Mouse (Mus musculus) right cerebral cortex, postnatal 10 days (tissue): ENCODE results near the gene Mrnip.

Experiments used
- DNase-seq, 2 experiments: peaks; one replicate each; pipeline ENCODE4 v3.0.0; 2021; ENCODE audit warnings: low spot score in 2 of 2

The Mrnip gene

GRCm38 (mm10) chr11:50225611-50226378 is 51.6 kb downstream of the Mrnip start:
- peak in 1 of 2 experiments; percentile 68 for DNase-seq

DNA sequence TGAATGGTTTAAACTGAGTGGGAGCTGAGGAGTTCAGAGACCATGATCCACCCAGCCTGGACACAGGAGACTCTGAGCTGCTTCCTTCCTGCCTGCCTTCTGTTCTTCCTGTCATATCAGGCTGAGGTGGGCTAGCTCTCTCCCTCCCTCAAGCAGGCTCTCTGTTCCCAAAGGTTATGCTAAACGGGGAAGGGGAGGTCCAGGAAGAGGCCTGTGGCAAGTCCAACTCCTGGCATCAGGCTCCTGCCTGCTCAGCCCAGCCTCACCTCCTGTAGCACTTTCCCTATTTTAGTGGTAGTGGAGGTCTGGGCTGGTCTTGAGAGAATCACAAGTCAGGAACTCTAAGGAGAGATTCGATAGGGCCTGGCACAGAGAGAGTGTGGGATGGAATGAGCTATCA is 52.2 kb downstream of the Mrnip start:
- no peak for DNase-seq

DNA sequence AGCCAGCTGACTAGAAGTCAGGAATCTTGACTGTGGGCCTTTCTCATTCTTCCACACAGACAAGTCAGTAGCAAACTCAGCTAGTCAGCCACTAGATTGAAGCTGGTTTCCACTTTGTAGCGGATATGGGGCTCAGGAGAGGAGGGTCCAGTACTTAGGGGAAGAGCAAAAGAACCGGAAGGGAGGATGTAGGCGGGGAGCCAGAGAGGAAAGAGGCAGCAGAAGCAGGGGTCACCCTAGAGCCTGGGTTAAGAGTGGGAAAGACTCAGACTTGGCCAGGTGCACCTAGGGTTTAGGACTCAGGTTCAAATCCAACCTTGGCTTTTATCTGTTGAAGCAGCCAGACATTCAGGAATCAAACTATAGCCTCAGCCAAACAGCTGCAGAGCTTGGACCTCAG is 53.0 kb downstream of the Mrnip start:
- DNase-seq: peak in 1 of 2 experiments; percentile 32

DNA sequence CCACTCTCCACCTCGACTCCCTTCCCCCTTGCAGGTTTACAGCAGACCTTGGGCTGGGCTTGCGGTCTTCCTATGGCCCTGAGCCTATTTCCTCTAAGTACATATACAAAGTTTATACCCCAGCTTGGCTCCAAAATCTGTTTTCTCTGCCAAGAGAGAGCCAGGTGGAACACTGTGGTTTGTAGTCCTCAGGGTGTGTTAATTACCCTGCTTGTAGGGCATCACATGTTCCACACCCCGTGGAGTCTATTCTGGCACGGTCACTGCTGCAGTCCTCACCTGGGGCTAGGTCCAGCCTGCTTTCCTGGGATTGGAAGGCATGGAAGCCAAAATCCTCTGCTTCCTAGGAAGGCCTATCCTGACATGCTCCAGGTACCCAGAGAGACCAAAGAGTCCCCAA is 53.5 kb downstream of the Mrnip start:
- no peak for DNase-seq

GRCm38 (mm10) chr11:50228772-50229171 is 54.5 kb downstream of the Mrnip start:
- peak in 1 of 2 experiments; percentile 43 for DNase-seq

- peak in 1 of 2 experiments; percentile 39 for DNase-seq
These were observed 55.1 kb downstream of the Mrnip start for GRCm38 (mm10) chr11:50229252-50229910.

DNA sequence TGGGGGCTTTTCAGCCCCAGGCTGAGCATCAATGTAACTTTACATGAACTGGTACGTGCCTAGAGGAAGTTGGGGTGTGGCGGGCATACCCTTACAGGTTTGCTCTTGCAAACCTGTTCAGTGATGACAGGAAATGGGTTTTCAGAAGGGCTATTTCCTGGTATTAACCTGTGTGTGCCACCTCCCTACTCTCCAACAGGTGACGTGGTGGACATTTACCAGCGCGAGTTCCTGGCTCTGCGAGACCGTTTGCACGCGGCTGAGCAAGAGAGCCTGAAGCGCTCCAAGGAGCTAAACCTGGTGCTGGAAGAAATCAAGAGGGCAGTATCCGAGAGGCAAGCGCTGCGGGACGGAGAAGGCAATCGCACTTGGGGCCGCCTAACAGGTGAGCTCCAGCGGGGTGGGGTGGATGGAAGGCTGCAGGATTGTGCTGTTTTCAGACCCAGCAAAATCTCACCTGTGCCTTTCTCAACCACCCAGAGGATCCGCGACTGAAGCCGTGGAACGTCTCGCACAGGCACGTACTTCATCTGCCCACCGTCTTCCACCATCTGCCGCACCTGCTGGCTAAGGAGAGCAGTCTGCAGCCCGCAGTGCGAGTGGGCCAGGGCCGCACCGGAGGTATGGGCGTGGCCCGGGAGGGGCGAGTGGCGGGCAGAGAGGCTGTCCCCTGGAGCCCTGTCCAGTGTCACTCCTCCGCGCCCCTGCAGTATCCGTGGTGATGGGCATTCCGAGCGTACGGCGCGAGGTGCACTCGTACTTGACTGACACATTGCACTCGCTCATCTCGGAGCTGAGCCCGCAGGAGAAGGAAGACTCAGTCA is 56.4 kb downstream of the Mrnip start:
- peak in 1 of 2 experiments; percentile 45 for DNase-seq

GRCm38 (mm10) chr11:50231411-50231810 is 57.2 kb downstream of the Mrnip start:
- DNase-seq: peak; percentile 69 to 76

- DNase-seq: peak in 1 of 2 experiments; percentile 34
These were observed 58.8 kb downstream of the Mrnip start for GRCm38 (mm10) chr11:50233022-50233421.

DNA sequence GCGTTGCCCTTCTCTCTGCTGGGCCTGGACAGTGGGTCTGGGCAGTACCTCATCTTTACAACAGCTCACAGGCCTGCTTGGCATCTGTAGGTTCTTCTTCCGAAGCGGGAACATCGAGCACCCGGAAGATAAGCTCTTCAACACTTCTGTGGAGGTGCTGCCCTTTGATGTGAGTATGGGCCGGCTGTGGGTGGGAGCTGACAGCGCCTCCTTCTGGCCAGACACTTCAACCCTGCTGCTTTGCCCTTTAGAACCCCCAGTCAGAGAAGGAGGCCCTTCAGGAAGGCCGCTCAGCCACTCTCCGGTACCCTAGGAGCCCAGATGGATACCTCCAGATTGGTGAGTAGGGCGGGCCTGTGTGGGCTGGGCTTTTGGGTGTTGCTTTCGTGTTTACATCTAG is 59.7 kb downstream of the Mrnip start:
- peak in 1 of 2 experiments; percentile 27 for DNase-seq

DNA sequence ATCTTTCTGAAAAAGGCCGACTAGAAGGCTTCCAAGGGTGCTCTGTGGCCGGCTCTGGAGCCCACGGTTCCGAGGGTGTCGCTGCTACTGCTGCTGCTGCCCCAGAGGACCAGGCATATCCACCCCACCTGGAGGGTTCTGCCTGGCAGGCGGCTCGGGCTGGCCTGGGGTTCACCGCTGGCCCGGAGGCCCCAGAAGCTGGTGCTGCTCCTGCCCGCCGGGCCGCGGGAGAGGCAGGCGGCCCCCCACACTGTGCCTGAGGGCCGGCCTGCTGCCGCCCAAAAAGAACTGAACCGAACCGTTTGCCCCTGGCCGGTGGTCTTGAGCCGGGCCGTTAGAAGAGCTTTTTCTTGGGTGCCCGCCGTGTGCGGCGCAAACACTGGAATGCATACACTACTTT is 60.4 kb downstream of the Mrnip start:
- no peak for DNase-seq

DNA sequence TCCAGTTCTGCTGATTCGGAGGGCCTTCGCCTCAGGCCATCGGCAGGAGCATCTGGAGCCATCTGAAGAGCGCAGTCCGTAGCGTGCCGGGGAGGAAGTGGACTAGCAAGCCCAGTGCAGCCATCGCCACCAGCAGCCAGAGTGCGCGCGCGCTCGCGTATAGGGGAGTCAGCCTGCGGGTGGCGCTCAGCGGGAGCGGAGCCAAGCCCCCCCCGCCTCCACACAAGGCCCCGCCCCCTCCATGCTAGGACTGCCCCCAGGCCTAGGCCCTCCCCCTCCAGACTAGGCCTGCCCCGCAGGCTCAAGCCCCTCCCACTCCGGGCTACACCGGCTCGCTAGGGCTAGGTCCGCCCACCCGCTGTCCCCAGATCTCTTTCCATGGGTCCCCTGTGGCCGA is 62.3 kb downstream of the Mrnip start:
- peak; percentile 90 to 91 for DNase-seq

DNA sequence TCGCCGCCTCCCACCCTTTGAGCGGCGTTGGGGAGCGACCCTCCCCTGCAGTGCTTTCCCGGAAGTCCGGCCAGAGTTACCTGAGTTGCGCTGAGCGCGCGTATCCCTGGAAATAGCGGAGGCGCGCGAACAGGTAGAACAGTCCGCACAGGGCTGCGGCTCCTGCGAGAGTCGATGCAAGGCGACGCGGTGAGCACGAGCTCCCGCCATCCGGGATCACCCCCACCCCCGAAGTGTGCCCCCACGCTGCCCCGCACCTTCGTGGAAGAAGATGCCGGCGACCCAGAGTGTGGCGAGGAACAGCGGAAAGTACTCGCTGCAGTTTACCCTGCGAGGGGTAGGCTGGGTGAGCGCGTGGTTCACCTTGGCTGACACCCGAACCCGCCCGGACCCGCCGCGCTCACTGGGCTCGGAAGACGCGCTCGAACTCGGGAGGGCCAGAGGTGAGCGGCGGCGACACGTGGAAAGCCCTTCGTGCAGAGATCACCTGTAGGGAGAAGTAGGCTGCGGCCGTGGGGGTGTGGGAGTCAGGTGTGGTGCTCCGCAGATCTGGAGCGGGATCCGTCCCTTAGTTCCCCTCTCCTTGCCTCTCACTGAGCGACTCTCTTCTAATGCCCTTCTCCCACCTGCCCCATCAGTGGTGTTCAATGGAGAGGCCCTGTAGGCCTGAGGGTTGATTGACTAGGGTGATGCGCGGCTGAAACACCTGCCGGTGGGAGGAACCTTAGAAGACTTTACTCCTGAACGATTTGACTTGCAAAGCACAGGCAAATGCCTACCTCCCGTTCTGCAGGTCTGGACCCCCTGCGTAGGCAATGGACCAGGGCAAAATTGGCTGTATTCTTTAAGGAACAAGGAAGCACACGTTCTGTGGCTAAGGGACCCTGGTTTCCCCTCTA is 62.9 kb downstream of the Mrnip start:
- peak in 1 of 2 experiments; percentile 39 for DNase-seq

DNA sequence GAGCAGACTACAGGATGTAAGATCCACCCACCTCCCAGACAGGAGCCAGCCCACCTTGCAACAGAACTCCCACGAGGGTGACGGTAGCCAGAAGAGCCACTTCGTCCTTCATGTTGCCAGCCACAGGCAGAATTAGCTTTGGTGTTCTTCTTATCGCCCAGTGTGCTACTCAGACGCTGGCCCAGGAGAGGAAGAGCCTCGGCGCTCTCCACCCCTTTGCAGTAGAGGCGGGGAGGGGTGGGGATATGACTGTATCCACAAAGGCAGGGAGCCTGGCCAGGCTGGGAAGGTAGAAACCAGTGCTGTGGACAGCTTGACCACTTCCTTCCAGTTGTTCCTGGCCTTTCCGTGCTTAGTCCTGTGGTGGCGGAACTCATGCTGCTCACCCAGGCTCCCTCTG is 64.1 kb downstream of the Mrnip start, which contains the start of gene Ltc4s:
Ltc4s (minus strand) TSS at position 293 of the 400 bp plus-strand sequence.
- DNase-seq: peak; percentile 53 to 56

DNA sequence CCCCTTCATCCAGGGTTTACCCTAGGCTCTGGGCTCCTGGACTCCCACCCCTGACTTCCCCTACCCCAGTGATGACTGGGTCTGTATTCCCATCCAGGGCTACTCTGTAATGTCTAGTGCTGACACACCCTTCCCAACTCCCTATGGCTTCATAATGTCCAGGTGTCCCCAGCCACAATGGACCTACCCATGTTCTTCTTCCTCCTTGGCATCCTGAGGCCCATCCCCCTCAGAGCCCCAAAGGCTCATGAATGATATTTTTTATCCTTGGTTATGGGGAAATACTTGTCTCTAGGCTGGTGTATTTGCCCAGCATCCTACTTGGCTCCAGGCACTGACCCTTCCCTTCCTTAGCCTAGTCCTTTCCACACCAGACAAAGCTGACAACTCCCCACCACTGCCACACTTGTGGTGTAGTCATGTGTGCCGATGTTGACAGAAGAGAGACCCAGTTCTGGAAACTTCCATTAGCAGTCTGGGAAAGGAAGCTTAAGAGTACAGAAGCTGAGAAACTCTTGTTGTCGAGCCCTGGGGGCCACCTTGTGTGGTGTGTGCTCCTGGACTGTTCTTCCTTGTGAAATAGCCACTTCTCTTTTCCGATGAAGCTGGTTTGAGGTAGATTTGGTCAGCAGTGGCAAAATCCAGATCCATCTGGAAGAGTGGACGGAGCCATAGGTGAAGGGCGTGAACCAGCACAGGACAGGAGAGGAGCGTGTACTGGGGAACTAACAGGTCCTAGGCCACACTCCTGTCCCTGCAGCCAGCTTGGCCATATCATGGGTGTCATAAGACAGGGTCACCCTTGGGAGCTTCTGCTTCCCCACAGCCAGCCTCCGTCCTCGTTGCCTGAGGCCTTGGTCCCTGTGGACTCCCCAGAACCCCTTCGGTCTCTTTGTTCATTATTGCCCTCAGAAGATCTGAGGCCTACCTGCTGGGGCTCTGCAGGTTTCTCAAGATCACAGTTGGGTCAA is 64.9 kb downstream of the Mrnip start:
- no peak for DNase-seq

DNA sequence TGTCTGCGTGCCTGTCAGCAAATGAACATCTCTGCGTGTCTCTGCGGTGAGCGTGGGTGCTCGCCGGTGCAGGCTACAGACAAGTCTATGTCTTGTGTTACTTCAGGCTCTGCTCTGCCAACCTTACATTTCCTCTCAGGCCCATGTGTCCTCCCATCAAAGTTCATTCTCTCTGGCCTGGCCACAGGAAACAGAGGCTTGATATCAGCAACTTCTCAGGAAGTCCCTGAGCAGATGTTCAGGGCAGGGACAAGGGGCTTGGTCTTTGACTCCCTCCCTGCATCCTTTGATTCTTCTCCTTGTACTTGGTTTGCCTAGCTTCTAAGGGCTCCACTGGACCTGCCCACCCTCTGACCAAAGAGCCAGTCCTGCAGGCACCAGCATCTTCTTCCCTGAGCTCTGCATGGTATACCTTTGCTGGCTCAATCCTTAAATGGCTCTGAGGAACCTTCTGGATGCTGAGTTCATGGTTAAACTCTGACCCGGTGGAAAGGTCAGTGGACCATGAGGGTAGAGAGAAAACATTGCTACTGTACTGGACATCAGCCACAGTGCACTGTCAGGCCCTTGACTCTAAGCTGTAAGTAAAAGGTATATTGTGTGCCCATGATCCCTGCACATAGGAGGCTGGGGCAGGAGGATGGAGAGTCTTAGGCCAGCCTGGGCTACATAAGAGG is 66.1 kb downstream of the Mrnip start:
- DNase-seq: peak; percentile 39 to 46

GRCm38 (mm10) chr11:50243926-50244325 is 69.7 kb downstream of the Mrnip start:
- DNase-seq: no peak

GRCm38 (mm10) chr11:50245269-50245668 is 71.0 kb downstream of the Mrnip start:
- no peak for DNase-seq

DNA sequence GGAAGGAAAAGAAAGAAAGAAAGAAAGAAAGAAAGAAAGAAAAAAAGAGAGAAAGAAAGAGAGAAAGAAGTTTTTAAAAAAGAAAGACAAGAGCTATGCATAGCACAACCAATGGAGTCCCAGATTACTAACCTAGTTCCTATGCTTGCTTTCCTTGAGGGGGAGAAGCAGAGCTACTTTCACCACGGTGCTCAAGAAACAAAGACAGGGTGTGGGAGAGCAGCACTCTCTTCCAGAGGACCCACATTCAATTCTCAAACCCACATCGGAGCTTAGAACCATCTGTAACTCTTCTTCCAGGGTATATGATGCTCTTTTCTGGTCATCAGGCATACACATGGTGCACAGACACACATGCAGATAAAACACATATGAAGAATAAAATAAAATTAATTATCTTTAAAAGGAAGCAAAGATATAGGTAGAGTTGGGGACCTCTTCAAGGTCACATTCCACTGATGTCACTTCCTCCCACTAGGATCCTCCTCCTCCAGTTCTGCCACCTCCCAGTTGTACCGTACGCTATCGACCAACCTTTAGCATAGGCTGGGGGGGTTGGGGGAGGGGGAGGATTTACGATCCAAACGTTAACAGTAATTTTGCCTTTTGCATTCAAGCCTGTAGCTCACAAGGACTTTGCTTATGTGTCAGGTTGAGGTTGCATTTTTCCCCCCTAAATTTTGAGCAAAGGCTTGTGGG is 74.4 kb downstream of the Mrnip start:
- no peak for DNase-seq
